Mouse (Mus musculus): ENCODE measurements at regions not wholly inside any gene's neighbourhood (a gene's known extent, or its start where the extent isn't known, plus 50 kb on each side); places are given as distances from the start of the nearest gene placed in this dataset.
A peak's percentile ranks its signal among the peaks of the same experiment; 100 is the strongest.
"Not testable (repeated sequence)": the region's sequence is repeated elsewhere in the genome, so short reads cannot be mapped to it uniquely, and the experiment has no call there.

DNA sequence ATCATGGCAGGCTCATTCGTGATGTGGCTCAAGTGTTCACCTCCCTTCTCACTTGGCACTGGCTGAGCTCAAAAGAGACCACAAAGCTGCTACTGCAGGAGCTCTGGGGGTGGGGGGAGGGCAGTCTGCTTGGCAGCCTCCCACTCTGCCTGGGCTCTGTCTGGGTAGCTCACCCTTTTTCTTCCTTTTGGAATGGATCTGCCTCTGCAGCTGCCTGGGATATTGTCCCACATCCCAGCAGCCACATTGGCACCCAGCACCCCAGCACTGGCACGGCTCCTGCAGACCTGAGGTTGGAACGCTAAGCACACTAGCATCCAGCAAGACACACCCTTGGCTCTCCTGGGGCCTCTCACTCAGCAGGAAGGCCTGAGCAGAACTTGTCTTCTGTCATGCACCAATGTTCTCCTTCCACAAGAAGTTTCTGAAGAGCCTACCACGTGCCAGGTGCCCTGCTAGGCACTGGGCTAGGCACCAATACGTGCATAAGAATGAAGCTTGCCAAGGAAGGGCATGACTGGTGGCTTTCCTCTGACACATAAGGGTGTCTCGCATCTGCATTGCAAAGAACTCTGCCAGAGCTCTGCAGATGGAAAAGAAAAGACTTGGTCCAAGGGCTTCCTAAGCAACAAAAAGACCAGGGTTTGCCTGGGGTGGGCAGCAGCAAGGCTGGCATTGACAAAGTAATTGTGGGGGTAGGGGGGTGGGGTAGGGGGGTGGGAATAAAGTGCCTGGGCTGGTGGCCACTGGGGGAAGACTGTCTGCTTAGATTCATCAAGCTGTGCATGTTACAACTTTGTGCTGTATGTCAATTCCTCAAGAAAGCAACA is 112.1 kb upstream of the Sipa1l1 start:
- not testable (repeated sequence) for H3K27ac ChIP-seq; H3K4me3 ChIP-seq; H3K36me3 ChIP-seq (ENCODE audit: poor library complexity, severe bottlenecking); H3K9ac ChIP-seq; H3K27me3 ChIP-seq; H3K4me2 ChIP-seq; H3K9me3 ChIP-seq (replicated peaks); H3K4me1 ChIP-seq
- peak; percentile 89 for ATAC-seq
- no CpG with 5 or more reads among the region's 6 CpGs for WGBS

DNA sequence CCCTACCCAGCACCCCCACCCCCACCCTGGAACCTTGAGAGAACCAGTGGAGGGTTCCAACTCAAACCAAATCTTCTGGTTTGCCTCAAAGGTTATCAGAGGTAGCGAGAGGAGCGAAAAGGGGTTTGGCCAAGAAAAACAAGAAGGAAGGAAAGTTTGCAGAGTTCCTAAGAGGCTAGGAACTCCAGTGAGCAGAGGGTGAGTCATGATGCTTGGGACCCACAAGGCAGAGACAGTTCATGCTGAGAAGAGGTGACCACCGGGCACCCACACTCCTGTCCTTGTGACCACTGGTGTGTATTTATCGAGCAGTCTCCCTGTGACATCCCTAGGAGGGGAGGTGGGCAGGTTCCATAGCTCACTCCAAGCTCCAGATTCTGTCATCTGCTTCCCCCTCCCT is 104.1 kb upstream of the Sipa1l1 start:
- Histone ChIP-seq H3K9me3 (replicated peaks) (peaks cover 2% of the 10 kb centered on the region; the same call in 1 of the 2 replicates), H3K36me3 (ENCODE audit: poor library complexity, severe bottlenecking) (no peaks in the 10 kb centered on the region), H3K27me3 (no peaks in the 10 kb centered on the region), H3K9ac (no peak overlapping the region), H3K27ac (no peak overlapping the region), H3K4me1 (no peaks in the 10 kb centered on the region), H3K4me3 (no peak overlapping the region), H3K4me2 (no peak overlapping the region)
- no peak for ATAC-seq
- WGBS = 94% methylated on average over 4 of the region's 4 CpGs

DNA sequence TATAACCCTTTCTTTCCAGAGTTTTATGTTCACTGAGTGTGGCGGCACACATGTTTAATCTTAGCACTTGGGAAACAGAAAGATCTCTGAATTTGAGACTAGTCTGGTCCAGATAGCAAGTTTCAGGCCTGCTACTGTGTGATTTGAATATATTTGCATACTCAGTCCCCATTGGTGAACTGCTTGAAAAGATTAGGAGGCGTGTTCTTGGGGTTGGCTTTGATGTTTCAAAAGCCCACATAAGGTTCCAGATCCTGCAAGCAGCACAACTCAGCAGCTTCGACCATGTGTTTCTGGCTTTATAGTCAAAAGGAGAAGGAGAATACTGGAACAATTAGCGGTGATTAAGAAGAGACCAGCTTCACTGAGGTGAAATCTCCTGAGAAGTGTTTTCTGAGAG is 102.3 kb upstream of the Sipa1l1 start:
- Histone ChIP-seq H3K27ac (no peak overlapping the region), H3K4me3 (no peak overlapping the region), H3K9me3 (replicated peaks) (peaks cover 2% of the 10 kb centered on the region; the same call in 1 of the 2 replicates), H3K36me3 (ENCODE audit: poor library complexity, severe bottlenecking) (no peaks in the 10 kb centered on the region), H3K27me3 (no peaks in the 10 kb centered on the region), H3K9ac (no peak overlapping the region), H3K4me1 (no peaks in the 10 kb centered on the region), H3K4me2 (no peak overlapping the region)
- WGBS = 42% methylated on average over 4 of the region's 4 CpGs
- ATAC-seq = no peak

DNA sequence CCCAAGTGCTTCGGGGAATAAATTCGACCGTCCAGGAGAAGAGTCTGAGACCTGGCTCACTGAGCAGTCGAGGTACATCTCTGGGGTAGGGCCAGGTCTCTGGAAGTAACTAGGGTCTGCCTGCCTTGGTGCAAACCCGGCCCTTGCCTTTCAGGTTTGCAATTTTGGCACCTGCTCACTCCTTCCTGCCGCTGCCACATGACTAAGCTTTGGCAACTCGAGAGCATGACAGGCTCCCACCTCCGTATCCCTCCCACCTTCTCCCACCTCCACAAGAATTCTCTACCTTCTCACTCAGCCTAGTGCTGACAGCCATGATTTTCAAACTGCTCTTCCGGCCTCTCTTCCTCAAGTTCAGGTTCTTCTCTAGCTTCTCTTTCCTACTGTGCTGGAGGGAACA is 99.5 kb upstream of the Sipa1l1 start:
- Histone ChIP-seq H3K36me3 (ENCODE audit: poor library complexity, severe bottlenecking) (no peaks in the 10 kb centered on the region), H3K4me2 (no peak overlapping the region), H3K9ac (no peak overlapping the region), H3K27me3 (no peaks in the 10 kb centered on the region), H3K9me3 (replicated peaks) (peaks cover 2% of the 10 kb centered on the region; the same call in 1 of the 2 replicates), H3K4me3 (no peak overlapping the region), H3K27ac (no peak overlapping the region), H3K4me1 (no peaks in the 10 kb centered on the region)
- ATAC-seq = no peak
- WGBS = 91% methylated on average over 9 of the region's 9 CpGs

DNA sequence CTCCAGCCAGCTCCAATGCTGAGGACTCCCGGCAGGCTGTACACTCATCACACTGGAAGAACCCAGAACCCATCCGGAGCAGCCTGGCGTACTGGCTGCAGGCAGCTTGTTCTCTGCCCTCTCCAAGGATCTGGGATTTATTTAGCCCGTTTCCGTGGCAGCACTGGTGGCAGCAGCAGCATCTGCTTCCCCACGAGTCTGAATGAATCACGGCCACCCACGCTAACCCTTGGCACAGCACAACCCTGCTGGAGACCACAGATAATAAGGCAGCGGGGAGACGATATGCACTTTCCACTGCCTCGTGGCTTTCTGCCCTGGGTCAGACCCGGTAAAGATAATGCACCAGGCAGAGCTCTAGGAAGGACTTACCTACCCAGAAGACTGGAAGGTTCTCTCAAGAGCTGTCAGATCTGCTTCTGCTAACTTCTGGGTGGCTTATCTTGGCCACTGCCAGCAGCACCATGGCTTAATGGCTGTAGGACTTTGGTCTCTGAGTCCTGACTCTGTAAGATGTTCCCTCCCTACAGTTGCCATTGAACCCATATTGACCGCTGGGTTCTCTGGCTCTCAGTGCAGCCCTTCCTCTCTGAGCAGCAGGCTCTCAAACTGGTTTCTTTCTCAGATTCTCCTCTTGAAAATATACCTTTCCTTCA is 96.2 kb upstream of the Sipa1l1 start:
- H3K36me3 ChIP-seq (ENCODE audit: poor library complexity, severe bottlenecking) = no peaks in the 10 kb centered on the region
- H3K27ac ChIP-seq = no peak overlapping the region
- no peaks in the 10 kb centered on the region for H3K27me3 ChIP-seq
- H3K4me2 ChIP-seq = no peak overlapping the region
- peaks cover 2% of the 10 kb centered on the region; the same call in 1 of the 2 replicates for H3K9me3 ChIP-seq (replicated peaks)
- no peak for ATAC-seq
- no peaks in the 10 kb centered on the region for H3K4me1 ChIP-seq
- no peak overlapping the region for H3K9ac ChIP-seq
- WGBS = 62% methylated on average over 13 of the region's 13 CpGs
- no peak overlapping the region for H3K4me3 ChIP-seq

DNA sequence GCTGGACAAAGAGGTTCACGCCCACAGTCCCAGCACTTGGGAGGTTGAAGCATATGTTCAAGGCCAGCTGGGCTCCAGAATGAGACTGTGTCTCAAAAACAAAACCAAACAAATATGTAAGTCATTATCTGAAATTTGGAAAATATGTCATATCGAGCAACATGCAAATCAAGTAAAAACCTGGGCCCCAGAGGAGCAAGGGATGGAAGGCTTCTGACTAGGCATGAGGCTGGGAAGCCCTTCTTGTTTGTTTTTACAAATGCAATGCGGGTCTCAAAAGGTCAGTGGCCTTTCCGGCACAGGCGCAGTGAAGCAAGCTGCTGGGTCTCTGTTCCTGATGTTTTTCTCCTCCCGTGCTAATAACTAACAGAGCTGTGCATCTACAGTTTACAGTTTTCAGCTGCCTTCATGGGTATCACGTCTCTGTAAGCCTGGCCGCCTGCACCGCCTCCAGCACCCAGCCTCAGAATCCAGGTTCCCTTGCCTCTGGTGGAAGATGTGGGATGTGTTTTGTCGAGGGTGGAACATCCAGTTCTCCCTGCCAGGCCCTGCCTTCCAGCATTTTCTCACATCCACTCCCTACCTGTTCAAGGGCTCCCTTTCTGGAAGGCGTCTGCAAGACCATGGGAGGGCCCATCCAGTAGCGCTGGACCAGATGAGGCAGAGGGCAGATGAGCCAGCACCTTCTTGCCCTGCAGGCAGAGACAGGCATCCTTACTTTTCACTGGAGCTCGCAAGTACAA is 93.5 kb upstream of the Sipa1l1 start:
- ATAC-seq = no peak
- Histone ChIP-seq H3K4me2 (no peak overlapping the region), H3K9ac (no peak overlapping the region), H3K4me1 (no peaks in the 10 kb centered on the region), H3K27ac (no peak overlapping the region), H3K9me3 (replicated peaks) (no peaks in the 10 kb centered on the region), H3K27me3 (no peaks in the 10 kb centered on the region), H3K36me3 (ENCODE audit: poor library complexity, severe bottlenecking) (no peaks in the 10 kb centered on the region), H3K4me3 (no peak overlapping the region)
- 78% methylated on average over 13 of the region's 13 CpGs for WGBS

DNA sequence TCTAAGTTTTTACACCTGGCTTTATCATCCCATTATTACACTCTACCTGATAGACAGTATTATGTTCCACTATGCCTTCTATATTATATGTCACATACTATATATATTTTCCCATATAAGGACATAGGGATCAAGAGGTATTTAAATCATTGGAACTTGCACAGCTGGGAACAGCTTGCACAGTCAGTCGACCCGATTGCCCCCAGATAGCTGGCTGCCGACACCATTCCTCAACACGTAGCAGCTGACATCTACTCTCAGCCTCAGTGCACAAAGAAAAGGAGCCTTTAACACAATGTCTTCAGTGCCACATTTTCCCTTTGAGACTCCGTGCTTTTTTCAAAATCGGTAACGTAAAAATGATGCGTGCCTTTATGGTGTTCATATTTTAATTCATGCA is 92.4 kb upstream of the Sipa1l1 start:
- WGBS = 86% methylated on average over 8 of the region's 8 CpGs

DNA sequence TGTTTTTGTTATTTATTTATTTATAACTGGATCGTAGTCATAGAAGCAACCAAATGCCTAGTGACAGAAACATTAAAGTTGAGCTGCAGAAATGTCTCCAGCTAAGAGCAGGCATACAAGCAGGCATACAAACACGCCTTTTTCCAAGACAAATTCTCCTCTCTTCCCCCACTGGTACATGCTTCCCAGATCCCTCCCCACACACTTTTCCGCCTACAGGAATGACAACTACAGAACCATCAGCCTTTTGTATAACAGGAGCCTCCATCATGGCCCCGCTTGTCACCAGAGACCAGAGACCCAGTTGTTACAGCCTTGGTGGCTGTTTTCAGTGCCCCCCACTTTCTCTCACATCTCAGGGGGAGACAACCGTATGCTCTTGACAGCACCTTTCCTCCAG is 91.2 kb upstream of the Sipa1l1 start:
- Histone ChIP-seq H3K4me3 (no peak overlapping the region), H3K9ac (no peak overlapping the region), H3K27me3 (no peaks in the 10 kb centered on the region), H3K4me2 (no peak overlapping the region), H3K36me3 (ENCODE audit: poor library complexity, severe bottlenecking) (no peaks in the 10 kb centered on the region), H3K27ac (no peak overlapping the region), H3K4me1 (no peaks in the 10 kb centered on the region), H3K9me3 (replicated peaks) (0 out of 2 replicates have a peak, but pooled peaks cover 3% of the 10 kb centered on the region)
- WGBS = 90% methylated on average over 5 of the region's 5 CpGs
- ATAC-seq = no peak

More for the DNA sequence above, 92.4 kb upstream of the Sipa1l1 start:
- no peaks in the 10 kb centered on the region for H3K4me1 ChIP-seq
- H3K27ac ChIP-seq = no peak overlapping the region
- H3K4me2 ChIP-seq = no peak overlapping the region
- 0 out of 2 replicates have a peak, but pooled peaks cover 2% of the 10 kb centered on the region for H3K9me3 ChIP-seq (replicated peaks)
- no peak overlapping the region for H3K4me3 ChIP-seq
- H3K27me3 ChIP-seq = no peaks in the 10 kb centered on the region
- no peak for ATAC-seq
- H3K36me3 ChIP-seq (ENCODE audit: poor library complexity, severe bottlenecking) = no peaks in the 10 kb centered on the region
- H3K9ac ChIP-seq = no peak overlapping the region

DNA sequence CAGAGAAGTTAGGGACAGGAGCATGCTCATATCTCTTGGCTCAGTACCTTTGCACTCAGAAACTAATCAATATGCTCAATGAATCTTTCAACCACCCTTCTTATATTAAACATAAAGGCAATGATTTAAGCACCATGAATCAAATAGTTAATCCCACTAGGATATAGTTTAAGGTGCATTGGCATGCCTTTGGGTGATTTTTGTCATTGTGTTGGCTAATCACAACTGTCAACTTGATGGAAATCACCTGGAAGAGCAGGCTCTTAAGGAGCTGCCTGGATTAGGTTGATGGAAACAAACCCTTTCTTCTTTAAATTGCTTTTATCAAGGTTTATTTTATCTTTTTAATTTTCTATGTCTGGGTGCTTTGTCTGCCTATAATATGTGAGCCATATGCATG is 90.4 kb upstream of the Sipa1l1 start:
- no peak for ATAC-seq
- Histone ChIP-seq H3K27ac (no peak overlapping the region), H3K36me3 (ENCODE audit: poor library complexity, severe bottlenecking) (no peaks in the 10 kb centered on the region), H3K4me1 (no peaks in the 10 kb centered on the region), H3K9me3 (replicated peaks) (0 out of 2 replicates have a peak, but pooled peaks cover 3% of the 10 kb centered on the region), H3K4me3 (no peak overlapping the region), H3K9ac (no peak overlapping the region), H3K4me2 (no peak overlapping the region), H3K27me3 (no peaks in the 10 kb centered on the region)

DNA sequence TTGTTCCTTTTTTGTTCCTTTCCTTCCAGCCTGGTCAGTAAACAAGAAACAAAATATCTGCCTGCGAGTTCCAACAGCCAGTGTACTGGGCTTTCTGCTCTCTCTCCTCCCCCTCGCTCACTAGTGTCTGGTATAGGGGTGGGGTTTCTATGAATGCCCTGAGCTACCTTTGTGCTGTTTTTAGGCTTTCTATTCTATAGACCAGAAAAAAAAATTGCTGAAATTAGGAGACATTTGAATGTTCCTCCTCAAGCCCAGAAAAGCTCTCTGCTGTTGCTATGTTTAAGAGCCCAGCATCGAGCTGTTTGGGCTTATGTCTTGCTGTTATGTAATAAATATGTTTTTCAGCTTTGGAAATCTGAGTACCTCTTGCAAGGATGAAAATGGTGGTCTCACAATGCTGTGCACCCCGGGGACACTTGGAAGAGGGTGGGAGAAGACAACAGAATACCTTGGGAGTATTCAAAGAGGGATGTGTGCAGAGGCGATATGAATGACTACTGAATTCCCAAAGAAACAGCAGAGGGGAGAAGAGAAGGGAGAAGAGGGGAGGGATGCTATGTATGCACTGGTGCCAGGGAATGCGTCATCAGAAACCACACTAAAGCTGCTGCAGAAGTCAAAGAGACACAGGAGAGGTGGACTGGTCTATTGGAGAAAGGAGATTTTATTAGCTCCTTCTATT is 88.8 kb upstream of the Sipa1l1 start:
- no peaks in the 10 kb centered on the region for H3K4me1 ChIP-seq
- 74% methylated on average over 6 of the region's 6 CpGs for WGBS

DNA sequence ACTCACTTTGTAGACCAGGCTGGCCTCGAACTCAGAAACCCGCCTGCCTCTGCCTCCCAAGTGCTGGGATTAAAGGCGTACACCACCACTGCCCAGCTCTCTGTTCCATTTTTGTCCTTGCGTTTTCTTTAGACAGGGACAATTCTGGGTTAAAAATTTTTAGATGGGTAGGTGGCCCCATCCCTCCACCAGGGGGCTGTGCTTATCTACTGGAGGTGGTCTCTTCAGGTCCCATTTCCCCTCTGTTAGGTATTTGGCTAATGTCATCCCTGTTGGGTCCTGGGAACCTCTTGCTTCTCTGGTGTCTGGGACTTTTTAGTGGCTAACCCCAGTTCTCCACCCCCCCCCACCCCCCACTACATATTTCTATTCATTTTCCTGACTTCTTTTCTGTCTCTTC is 86.5 kb upstream of the Sipa1l1 start:
- H3K9me3 ChIP-seq (replicated peaks); H3K36me3 ChIP-seq (ENCODE audit: poor library complexity, severe bottlenecking); H3K9ac ChIP-seq; H3K4me3 ChIP-seq; H3K4me2 ChIP-seq; ATAC-seq; H3K27ac ChIP-seq; H3K4me1 ChIP-seq; H3K27me3 ChIP-seq: not testable (repeated sequence)
- WGBS = 97% methylated on average over 4 of the region's 4 CpGs

More for the DNA sequence above, 88.8 kb upstream of the Sipa1l1 start:
- H3K4me2 ChIP-seq = no peak overlapping the region
- 0 out of 2 replicates have a peak, but pooled peaks cover 3% of the 10 kb centered on the region for H3K9me3 ChIP-seq (replicated peaks)
- H3K36me3 ChIP-seq (ENCODE audit: poor library complexity, severe bottlenecking) = no peaks in the 10 kb centered on the region
- no peaks in the 10 kb centered on the region for H3K27me3 ChIP-seq
- no peak for ATAC-seq
- no peak overlapping the region; the same call in 1 of the 2 replicates for H3K27ac ChIP-seq
- H3K4me3 ChIP-seq = no peak overlapping the region
- H3K9ac ChIP-seq = no peak overlapping the region
